Mouse (Mus musculus) T-cell, adult 66 days (primary cell): ENCODE data around the gene Gm14781. TPM values are rescaled to one million over a fixed set of nuclear protein-coding genes. Genes with fewer than 3 reads are reported as not detected.

ENCODE experiments used
- total RNA-seq, 2 experiments: library from RNA; stranded (reverse); gene quantifications; 3 replicates in 1 of 2; 4 replicates in 1 of 2; pipeline ENCODE4 v1.2.4; 2023

Gene Gm14781
- not detected for total RNA-seq

GRCm38 (mm10) chrX:91631894-91632293, at the start of gene Gm14781:
Gene Gm14781 (plus strand): TSS chrX:91632194.

Other genes starting within 250 kb of the Gm14781 start
- not detected for gene Gm5072, start 239.7 kb upstream of the Gm14781 start, total RNA-seq
- not detected for gene Gm8914, start 152.1 kb upstream of the Gm14781 start, total RNA-seq
- gene 1700084M14Rik, start 56.3 kb upstream of the Gm14781 start, total RNA-seq, result not detected
- not detected for gene Mageb5, start 150.8 kb downstream of the Gm14781 start, total RNA-seq